Mouse (Mus musculus): Measurements from ENCODE around the gene Kmt5a. TPM values are rescaled to one million over a fixed set of nuclear protein-coding genes. Genes with fewer than 3 reads are reported as not detected.
"Not testable (repeated sequence)": the region's sequence is repeated elsewhere in the genome, so short reads cannot be mapped to it uniquely, and the experiment has no call there.

The Kmt5a gene
- total RNA-seq, 2 experiments from 2014 or later = 57.6 to 66.0 TPM

- intact Hi-C loops (cut with DNase I) = no loop called here
- DNase-seq (ENCODE audit: low spot score in 2 of 2) = peak; percentile 77 to 82
Observed at GRCm38 (mm10) chr5:124444661-124445561, 5.2 kb downstream of the Kmt5a start.

- intact Hi-C loops (cut with DNase I) = no loop called here
- no peak for DNase-seq (ENCODE audit: low spot score in 2 of 2)
Observed at GRCm38 (mm10) chr5:124445621-124446293, 6.0 kb downstream of the Kmt5a start.

- DNase-seq (ENCODE audit: low spot score in 2 of 2) = no peak
- intact Hi-C loops (cut with DNase I) = no loop called here
Observed at GRCm38 (mm10) chr5:124446301-124446881, 6.7 kb downstream of the Kmt5a start.

- DNase-seq (ENCODE audit: low spot score in 2 of 2) = peak in 1 of 2 experiments; percentile 53
- intact Hi-C loops (cut with DNase I) = no loop called here
Observed at GRCm38 (mm10) chr5:124449494-124449893, 9.8 kb downstream of the Kmt5a start.

GRCm38 (mm10) chr5:124450051-124450450, 10.3 kb downstream of the Kmt5a start:
- intact Hi-C loops (cut with DNase I) = no loop called here
- no peak for DNase-seq (ENCODE audit: low spot score in 2 of 2)

GRCm38 (mm10) chr5:124450641-124451340, 11.1 kb downstream of the Kmt5a start:
- DNase-seq (ENCODE audit: low spot score in 2 of 2) = no peak
- intact Hi-C loops (cut with DNase I) = no loop called here

- DNase-seq (ENCODE audit: low spot score in 2 of 2) = peak; percentile 59 to 91
- intact Hi-C loops (cut with DNase I) = no loop called here
Observed at GRCm38 (mm10) chr5:124452494-124453228, 12.9 kb downstream of the Kmt5a start.

- intact Hi-C loops (cut with DNase I) = no loop called here
- peak; percentile 61 to 81 for DNase-seq (ENCODE audit: low spot score in 2 of 2)
Observed at GRCm38 (mm10) chr5:124453339-124454081, 13.8 kb downstream of the Kmt5a start.

- intact Hi-C loops (cut with DNase I) = no loop called here
- DNase-seq (ENCODE audit: low spot score in 2 of 2) = no peak
Observed at GRCm38 (mm10) chr5:124454082-124454419, 14.3 kb downstream of the Kmt5a start.

GRCm38 (mm10) chr5:124456762-124457161, 17.0 kb downstream of the Kmt5a start:
- intact Hi-C loops (cut with DNase I) = no loop called here
- peak in 1 of 2 experiments; percentile 67 for DNase-seq (ENCODE audit: low spot score in 2 of 2)

GRCm38 (mm10) chr5:124460922-124461321, 21.2 kb downstream of the Kmt5a start:
- DNase-seq (ENCODE audit: low spot score in 2 of 2); intact Hi-C loops (cut with DNase I): not testable (repeated sequence)

GRCm38 (mm10) chr5:124462297-124463025, 22.7 kb downstream of the Kmt5a start:
- intact Hi-C loops (cut with DNase I) = no loop called here

GRCm38 (mm10) chr5:124463462-124463861, 23.7 kb downstream of the Kmt5a start:
- intact Hi-C loops (cut with DNase I) = no loop called here
- no peak for DNase-seq (ENCODE audit: low spot score in 2 of 2)

More at GRCm38 (mm10) chr5:124462297-124463025, 22.7 kb downstream of the Kmt5a start:
- DNase-seq (ENCODE audit: low spot score in 2 of 2) = no peak

GRCm38 (mm10) chr5:124464905-124465304, 25.2 kb downstream of the Kmt5a start:
- intact Hi-C loops (cut with DNase I) = no loop called here
- DNase-seq (ENCODE audit: low spot score in 2 of 2) = no peak

GRCm38 (mm10) chr5:124467766-124468165, 28.0 kb downstream of the Kmt5a start:
- intact Hi-C loops (cut with DNase I) = no loop called here
- DNase-seq (ENCODE audit: low spot score in 2 of 2) = no peak

- intact Hi-C loops (cut with DNase I) = no loop called here
- peak in 1 of 2 experiments; percentile 67 for DNase-seq (ENCODE audit: low spot score in 2 of 2)
Observed at GRCm38 (mm10) chr5:124468365-124468764, 28.6 kb downstream of the Kmt5a start.

- intact Hi-C loops (cut with DNase I) = no loop called here
- no peak for DNase-seq (ENCODE audit: low spot score in 2 of 2)
Observed at GRCm38 (mm10) chr5:124469486-124469885, 29.8 kb downstream of the Kmt5a start.
